Comparison of ENCODE assay signal across 8 mouse cellular contexts in genomic region chr7:134725551-134726529, GRCm38 (mm10). TPM values are rescaled to one million over a fixed set of nuclear protein-coding genes. Genes with fewer than 3 reads are reported as not detected.
DNase-seq lines count a peak whose midpoint lies in the region; ATAC-seq lines count a peak whose summit lies in the region.
"Had no signal": no experiment of that assay in that cellular context is flagged by ENCODE, and none has a peak within 500 bp of the region (broad histone marks: within the 10 kb centered on the region; RNA-seq: fewer than 3 reads in every experiment).

No protein-coding gene starts in this region.

- WGBS in forebrain, embryonic 16.5 days = 34% methylated on average over 11 of the region's 11 CpGs
- WGBS in midbrain, embryonic 10.5 days = 52% methylated on average over 11 of the region's 11 CpGs

- H3K9me3 ChIP-seq in forebrain, embryonic 16.5 days (ENCODE audit: control insufficient read depth, low read length) = no peaks in the 10 kb centered on the region
- H3K9me3 ChIP-seq in midbrain, embryonic 10.5 days (replicated peaks) = no peaks in the 10 kb centered on the region

- peaks cover 42% of the 10 kb centered on the region for H3K4me1 ChIP-seq in forebrain, embryonic 16.5 days (replicated peaks; ENCODE audit: control insufficient read depth, insufficient read depth, low read length)
- H3K4me1 ChIP-seq in midbrain, embryonic 10.5 days = peaks cover 27% of the 10 kb centered on the region

- peak; percentile 74 for DNase-seq in brain, adult 2 months (ENCODE audit: low read depth, low spot score)
- DNase-seq in layer of hippocampus, adult 11-12 months (ENCODE audit: low spot score) = peak; percentile 66
- DNase-seq in midbrain, embryonic 10.5 days (ENCODE audit: low spot score) = no peak
- DNase-seq in testis, postnatal 14 days (ENCODE audit: low spot score) = no peak
- DNase-seq in thymus, postnatal 4 days = no peak
- DNase-seq in ovary, postnatal 36 days (ENCODE audit: low spot score) = no peak

- H3K9ac ChIP-seq in forebrain, embryonic 16.5 days (replicated peaks; ENCODE audit: low read depth, low read length) = no peak overlapping the region
- H3K9ac ChIP-seq: liver, embryonic 14.5 days had no signal

- no peaks in the 10 kb centered on the region for H3K36me3 ChIP-seq in forebrain, embryonic 16.5 days (ENCODE audit: control insufficient read depth, insufficient read depth)
- peaks cover 3% of the 10 kb centered on the region; the same call in 1 of the 2 replicates for H3K36me3 ChIP-seq in midbrain, embryonic 10.5 days

- peak; percentile 87 for ATAC-seq in forebrain, embryonic 16.5 days

- H3K4me3 ChIP-seq in forebrain, embryonic 16.5 days (replicated peaks; ENCODE audit: low read length) = no peak overlapping the region
- peak overlapping the region; percentile 20; the same call in 1 of the 2 replicates for H3K4me3 ChIP-seq in midbrain, embryonic 10.5 days

- peak overlapping the region; percentile 74 for H3K27ac ChIP-seq in forebrain, embryonic 16.5 days (ENCODE audit: low read length)
- H3K27ac ChIP-seq in midbrain, embryonic 10.5 days (replicated peaks) = 0 out of 2 replicates have a peak overlapping the region, but pooled peaks have one; percentile 55
- H3K27ac ChIP-seq: liver, embryonic 14.5 days had no signal

- peak overlapping the region; percentile 28 for H3K4me2 ChIP-seq in forebrain, embryonic 16.5 days (ENCODE audit: low read length)

- no peaks in the 10 kb centered on the region for H3K27me3 ChIP-seq in forebrain, embryonic 16.5 days (replicated peaks; ENCODE audit: control insufficient read depth, insufficient read depth, low read length)
- H3K27me3 ChIP-seq in midbrain, embryonic 10.5 days (ENCODE audit: low read depth, poor library complexity, severe bottlenecking) = peaks cover 43% of the 10 kb centered on the region

RNA-seq across cellular contexts. Expression of gene Dock1, which starts 55.4 kb away (rescaled TPM):
- polyA plus RNA-seq in forebrain, embryonic 16.5 days (2015; fragmentation: Nextera tagmentation; extraction: Ambion mirVana) = 7.7 and 10.5 TPM in 2 replicates
- polyA plus RNA-seq in midbrain, embryonic 10.5 days (2016; fragmentation: Nextera tagmentation; extraction: Ambion mirVana) = 20.1 and 20.2 TPM in 2 replicates

Comparison
In these comparisons a context has a peak if more than half of its experiments do, and no peak if none do; other contexts are left out.
1. DNase-seq: peak in brain, adult 2 months (single experiment) and layer of hippocampus, adult 11-12 months (single experiment); none in midbrain, embryonic 10.5 days (single experiment), testis, postnatal 14 days (single experiment), thymus, postnatal 4 days (single experiment) and ovary, postnatal 36 days (single experiment).